Mouse (Mus musculus): ENCODE measurements around the gene Uts2r. TPM values are rescaled to one million over a fixed set of nuclear protein-coding genes. Genes with fewer than 3 reads are reported as not detected.

Gene Uts2r
- polyA plus RNA-seq, 1 experiment from 2014 or later = 0.23 TPM

GRCm38 (mm10) chr11:121204161-121205006 lies 44.3 kb downstream of the Uts2r start, which contains the start of the genes Hexdc and Ogfod3:
Hexdc (plus strand) TSS chr11:121204433.
Ogfod3 (minus strand) TSS chr11:121204711.
- Histone ChIP-seq H3K9me3 (ENCODE audit: control insufficient read depth, low read length) (no peaks in the 10 kb centered on the region), H3K4me3 (ENCODE audit: low read depth, low read length) (peak within 1 kb of the TSS; percentile 79), H3K4me1 (replicated peaks; ENCODE audit: control insufficient read depth, insufficient read depth, low read length) (peaks cover 5% of the 10 kb centered on the region; the same call in 1 of the 2 replicates), H3K9ac (ENCODE audit: low read depth, low read length) (peak within 1 kb of the TSS; percentile 83), H3K4me2 (replicated peaks; ENCODE audit: low read depth, low read length) (peak within 1 kb of the TSS; percentile 80), H3K27me3 (ENCODE audit: control insufficient read depth, insufficient read depth, low read length) (no peaks in the 10 kb centered on the region), H3K36me3 (ENCODE audit: control insufficient read depth, insufficient read depth, low read length) (no peaks in the 10 kb centered on the region), H3K27ac (ENCODE audit: low read depth, low read length) (peak within 1 kb of the TSS; percentile 76)
- ATAC-seq (ENCODE audit: low FRiP score) (peak; percentile 98), DNase-seq (ENCODE audit: low spot score) (peak; percentile 95)
- under 1% methylated on average over 67 of the region's 70 CpGs for WGBS

Other genes with a start within 250 kb of the Uts2r start
- gene Ccdc57, start 227.4 kb upstream of the Uts2r start, polyA plus RNA-seq (2014; fragmentation: Nextera tagmentation; extraction: Ambion mirVana) = 3.9 and 4.7 TPM in 2 replicates
- 25.8 and 32.0 TPM in 2 replicates for gene Slc16a3, start 211.8 kb upstream of the Uts2r start, polyA plus RNA-seq (2014; fragmentation: Nextera tagmentation; extraction: Ambion mirVana)
- gene Csnk1d, start 168.9 kb upstream of the Uts2r start, polyA plus RNA-seq (2014; fragmentation: Nextera tagmentation; extraction: Ambion mirVana) = 58.4 and 71.3 TPM in 2 replicates
- gene Cd7, start 120.9 kb upstream of the Uts2r start, polyA plus RNA-seq (2014; fragmentation: Nextera tagmentation; extraction: Ambion mirVana) = not detected in 2 replicates
- not detected in 2 replicates for gene Sectm1b, start 96.7 kb upstream of the Uts2r start, polyA plus RNA-seq (2014; fragmentation: Nextera tagmentation; extraction: Ambion mirVana)
- not detected in 2 replicates for gene Sectm1a, start 79.1 kb upstream of the Uts2r start, polyA plus RNA-seq (2014; fragmentation: Nextera tagmentation; extraction: Ambion mirVana)
- gene Tex19.2, start 41.6 kb upstream of the Uts2r start, polyA plus RNA-seq (2014; fragmentation: Nextera tagmentation; extraction: Ambion mirVana) = not detected in 2 replicates
- gene Tex19.1, start 14.1 kb upstream of the Uts2r start, polyA plus RNA-seq (2014; fragmentation: Nextera tagmentation; extraction: Ambion mirVana) = 0.20 TPM in 1 of 2 replicates, not detected in the other
- 6.2 and 7.0 TPM in 2 replicates for gene Hexdc, start 44.2 kb downstream of the Uts2r start, polyA plus RNA-seq (2014; fragmentation: Nextera tagmentation; extraction: Ambion mirVana)
- 17.0 and 19.2 TPM in 2 replicates for gene Ogfod3, start 44.4 kb downstream of the Uts2r start, polyA plus RNA-seq (2014; fragmentation: Nextera tagmentation; extraction: Ambion mirVana)
- gene Cybc1, start 69.1 kb downstream of the Uts2r start, polyA plus RNA-seq (2014; fragmentation: Nextera tagmentation; extraction: Ambion mirVana) = 42.6 and 43.9 TPM in 2 replicates
- gene Narf, start 77.0 kb downstream of the Uts2r start, polyA plus RNA-seq (2014; fragmentation: Nextera tagmentation; extraction: Ambion mirVana) = 75.4 and 79.1 TPM in 2 replicates
- gene Foxk2, start 99.7 kb downstream of the Uts2r start, polyA plus RNA-seq (2014; fragmentation: Nextera tagmentation; extraction: Ambion mirVana) = 12.4 and 13.5 TPM in 2 replicates
- 97.7 and 116 TPM in 2 replicates for gene Wdr45b, start 194.2 kb downstream of the Uts2r start, polyA plus RNA-seq (2014; fragmentation: Nextera tagmentation; extraction: Ambion mirVana)
- 3.3 TPM in 2 replicates for gene Rab40b, start 228.0 kb downstream of the Uts2r start, polyA plus RNA-seq (2014; fragmentation: Nextera tagmentation; extraction: Ambion mirVana)